Mouse (Mus musculus): Measurements from ENCODE around the gene Coq2. TPM values are rescaled to one million over a fixed set of nuclear protein-coding genes. Genes with fewer than 3 reads are reported as not detected.
A peak's percentile ranks its signal among the peaks of the same experiment; 100 is the strongest.

The Coq2 gene
- polyA plus RNA-seq, 1 experiment from 2014 or later = 52.2 TPM

GRCm38 (mm10) chr5:100700861-100701620 lies 26.1 kb upstream of the Coq2 start:
- H3K27ac ChIP-seq (ENCODE audit: low read length) = no peak overlapping the region
- ATAC-seq (ENCODE audit: insufficient read depth, low FRiP score) = no peak
- no peak overlapping the region for H3K4me2 ChIP-seq (ENCODE audit: low read depth, low read length)
- H3K9me3 ChIP-seq (replicated peaks; ENCODE audit: control insufficient read depth, low read length) = no peaks in the 10 kb centered on the region
- no peaks in the 10 kb centered on the region for H3K27me3 ChIP-seq (ENCODE audit: control insufficient read depth, insufficient read depth, low read length)
- H3K4me1 ChIP-seq (ENCODE audit: control insufficient read depth, insufficient read depth, low read length) = no peaks in the 10 kb centered on the region
- H3K36me3 ChIP-seq (ENCODE audit: control insufficient read depth, insufficient read depth, low read length) = no peaks in the 10 kb centered on the region
- no peak overlapping the region for H3K9ac ChIP-seq (ENCODE audit: low read length)
- H3K4me3 ChIP-seq (replicated peaks; ENCODE audit: low read length) = no peak overlapping the region
- WGBS = 81% methylated on average over 13 of the region's 13 CpGs

GRCm38 (mm10) chr5:100697886-100698285 lies 22.9 kb upstream of the Coq2 start:
- 63% methylated on average over 2 of the region's 2 CpGs for WGBS

GRCm38 (mm10) chr5:100697398-100697797 lies 22.5 kb upstream of the Coq2 start:
- H3K4me3 ChIP-seq (replicated peaks; ENCODE audit: low read length) = no peak overlapping the region
- H3K36me3 ChIP-seq (ENCODE audit: control insufficient read depth, insufficient read depth, low read length) = no peaks in the 10 kb centered on the region
- no peak overlapping the region for H3K4me2 ChIP-seq (ENCODE audit: low read depth, low read length)
- no peak overlapping the region for H3K9ac ChIP-seq (ENCODE audit: low read length)
- no peaks in the 10 kb centered on the region for H3K4me1 ChIP-seq (ENCODE audit: control insufficient read depth, insufficient read depth, low read length)
- 68% methylated on average over 2 of the region's 2 CpGs for WGBS
- H3K9me3 ChIP-seq (replicated peaks; ENCODE audit: control insufficient read depth, low read length) = no peaks in the 10 kb centered on the region
- no peak overlapping the region for H3K27ac ChIP-seq (ENCODE audit: low read length)
- ATAC-seq (ENCODE audit: insufficient read depth, low FRiP score) = no peak
- no peaks in the 10 kb centered on the region for H3K27me3 ChIP-seq (ENCODE audit: control insufficient read depth, insufficient read depth, low read length)

More at GRCm38 (mm10) chr5:100697886-100698285, 22.9 kb upstream of the Coq2 start:
- Histone ChIP-seq H3K36me3 (ENCODE audit: control insufficient read depth, insufficient read depth, low read length) (no peaks in the 10 kb centered on the region), H3K27ac (ENCODE audit: low read length) (no peak overlapping the region), H3K4me2 (ENCODE audit: low read depth, low read length) (no peak overlapping the region), H3K4me1 (ENCODE audit: control insufficient read depth, insufficient read depth, low read length) (no peaks in the 10 kb centered on the region), H3K9me3 (replicated peaks; ENCODE audit: control insufficient read depth, low read length) (no peaks in the 10 kb centered on the region), H3K9ac (ENCODE audit: low read length) (no peak overlapping the region), H3K27me3 (ENCODE audit: control insufficient read depth, insufficient read depth, low read length) (no peaks in the 10 kb centered on the region), H3K4me3 (replicated peaks; ENCODE audit: low read length) (no peak overlapping the region)
- no peak for ATAC-seq (ENCODE audit: insufficient read depth, low FRiP score)

- Histone ChIP-seq H3K9ac (ENCODE audit: low read length) (no peak overlapping the region), H3K4me1 (ENCODE audit: control insufficient read depth, insufficient read depth, low read length) (no peaks in the 10 kb centered on the region), H3K9me3 (replicated peaks; ENCODE audit: control insufficient read depth, low read length) (no peaks in the 10 kb centered on the region), H3K4me2 (ENCODE audit: low read depth, low read length) (no peak overlapping the region), H3K36me3 (ENCODE audit: control insufficient read depth, insufficient read depth, low read length) (no peaks in the 10 kb centered on the region), H3K4me3 (replicated peaks; ENCODE audit: low read length) (no peak overlapping the region), H3K27ac (ENCODE audit: low read length) (no peak overlapping the region), H3K27me3 (ENCODE audit: control insufficient read depth, insufficient read depth, low read length) (no peaks in the 10 kb centered on the region)
- 77% methylated on average over 4 of the region's 4 CpGs for WGBS
- no peak for ATAC-seq (ENCODE audit: insufficient read depth, low FRiP score)
These were observed 10.7 kb upstream of the Coq2 start for GRCm38 (mm10) chr5:100685631-100686030.

GRCm38 (mm10) chr5:100680542-100680933 lies 5.6 kb upstream of the Coq2 start:
- Histone ChIP-seq H3K4me3 (replicated peaks; ENCODE audit: low read length) (no peak overlapping the region), H3K27me3 (ENCODE audit: control insufficient read depth, insufficient read depth, low read length) (no peaks in the 10 kb centered on the region), H3K4me1 (ENCODE audit: control insufficient read depth, insufficient read depth, low read length) (no peaks in the 10 kb centered on the region), H3K36me3 (ENCODE audit: control insufficient read depth, insufficient read depth, low read length) (no peaks in the 10 kb centered on the region), H3K27ac (ENCODE audit: low read length) (no peak overlapping the region), H3K9me3 (replicated peaks; ENCODE audit: control insufficient read depth, low read length) (no peaks in the 10 kb centered on the region), H3K4me2 (ENCODE audit: low read depth, low read length) (no peak overlapping the region), H3K9ac (ENCODE audit: low read length) (no peak overlapping the region)
- ATAC-seq (ENCODE audit: insufficient read depth, low FRiP score) = no peak
- WGBS = 81% methylated on average over 6 of the region's 6 CpGs

- Histone ChIP-seq H3K4me2 (ENCODE audit: low read depth, low read length) (no peak overlapping the region), H3K27ac (ENCODE audit: low read length) (no peak overlapping the region), H3K27me3 (ENCODE audit: control insufficient read depth, insufficient read depth, low read length) (no peaks in the 10 kb centered on the region), H3K9me3 (replicated peaks; ENCODE audit: control insufficient read depth, low read length) (no peaks in the 10 kb centered on the region), H3K4me1 (ENCODE audit: control insufficient read depth, insufficient read depth, low read length) (no peaks in the 10 kb centered on the region), H3K9ac (ENCODE audit: low read length) (no peak overlapping the region), H3K4me3 (replicated peaks; ENCODE audit: low read length) (no peak overlapping the region), H3K36me3 (ENCODE audit: control insufficient read depth, insufficient read depth, low read length) (no peaks in the 10 kb centered on the region)
- 69% methylated on average over 18 of the region's 18 CpGs for WGBS
- no peak for ATAC-seq (ENCODE audit: insufficient read depth, low FRiP score)
These were observed 5.1 kb upstream of the Coq2 start for GRCm38 (mm10) chr5:100679911-100680541.

GRCm38 (mm10) chr5:100673745-100674486 lies 1.0 kb downstream of the Coq2 start:
- Histone ChIP-seq H3K9ac (ENCODE audit: low read length) (peak overlapping the region; percentile 93), H3K36me3 (ENCODE audit: control insufficient read depth, insufficient read depth, low read length) (no peaks in the 10 kb centered on the region), H3K27me3 (ENCODE audit: control insufficient read depth, insufficient read depth, low read length) (no peaks in the 10 kb centered on the region), H3K27ac (ENCODE audit: low read length) (peak overlapping the region; percentile 81), H3K4me2 (ENCODE audit: low read depth, low read length) (peak overlapping the region; percentile 80), H3K4me3 (replicated peaks; ENCODE audit: low read length) (peak overlapping the region; percentile 70), H3K9me3 (replicated peaks; ENCODE audit: control insufficient read depth, low read length) (no peaks in the 10 kb centered on the region), H3K4me1 (ENCODE audit: control insufficient read depth, insufficient read depth, low read length) (peaks cover 16% of the 10 kb centered on the region)
- WGBS = under 1% methylated on average over 70 of the region's 71 CpGs
- ATAC-seq (ENCODE audit: insufficient read depth, low FRiP score) = peak; percentile 94

GRCm38 (mm10) chr5:100672403-100672802 lies 2.5 kb downstream of the Coq2 start:
- no peak for ATAC-seq (ENCODE audit: insufficient read depth, low FRiP score)
- Histone ChIP-seq H3K27ac (ENCODE audit: low read length) (peak overlapping the region; percentile 17; the same call in 1 of the 2 replicates), H3K4me3 (replicated peaks; ENCODE audit: low read length) (no peak overlapping the region)

GRCm38 (mm10) chr5:100671897-100672296 lies 3.0 kb downstream of the Coq2 start:
- Histone ChIP-seq H3K36me3 (ENCODE audit: control insufficient read depth, insufficient read depth, low read length) (no peaks in the 10 kb centered on the region), H3K9me3 (replicated peaks; ENCODE audit: control insufficient read depth, low read length) (no peaks in the 10 kb centered on the region), H3K27me3 (ENCODE audit: control insufficient read depth, insufficient read depth, low read length) (no peaks in the 10 kb centered on the region), H3K4me2 (ENCODE audit: low read depth, low read length) (0 out of 2 replicates have a peak overlapping the region, but pooled peaks have one; percentile 80), H3K27ac (ENCODE audit: low read length) (peak overlapping the region; percentile 17; the same call in 1 of the 2 replicates), H3K4me1 (ENCODE audit: control insufficient read depth, insufficient read depth, low read length) (peaks cover 16% of the 10 kb centered on the region), H3K4me3 (replicated peaks; ENCODE audit: low read length) (no peak overlapping the region), H3K9ac (ENCODE audit: low read length) (no peak overlapping the region)
- WGBS = 44% methylated on average over 3 of the region's 3 CpGs
- no peak for ATAC-seq (ENCODE audit: insufficient read depth, low FRiP score)

More at GRCm38 (mm10) chr5:100672403-100672802, 2.5 kb downstream of the Coq2 start:
- no peaks in the 10 kb centered on the region for H3K36me3 ChIP-seq (ENCODE audit: control insufficient read depth, insufficient read depth, low read length)
- H3K9ac ChIP-seq (ENCODE audit: low read length) = no peak overlapping the region
- H3K9me3 ChIP-seq (replicated peaks; ENCODE audit: control insufficient read depth, low read length) = no peaks in the 10 kb centered on the region
- WGBS = 55% methylated on average over 4 of the region's 4 CpGs
- peaks cover 16% of the 10 kb centered on the region for H3K4me1 ChIP-seq (ENCODE audit: control insufficient read depth, insufficient read depth, low read length)
- H3K27me3 ChIP-seq (ENCODE audit: control insufficient read depth, insufficient read depth, low read length) = no peaks in the 10 kb centered on the region
- H3K4me2 ChIP-seq (ENCODE audit: low read depth, low read length) = peak overlapping the region; percentile 80; the same call in 1 of the 2 replicates

Measured in stomach, embryonic 16.5 days (tissue).